Mouse (Mus musculus): Measurements from ENCODE around the gene Wdr12.
"Not testable (repeated sequence)": the region's sequence is repeated elsewhere in the genome, so short reads cannot be mapped to it uniquely, and the experiment has no call there.

Wdr12 gene

DNA sequence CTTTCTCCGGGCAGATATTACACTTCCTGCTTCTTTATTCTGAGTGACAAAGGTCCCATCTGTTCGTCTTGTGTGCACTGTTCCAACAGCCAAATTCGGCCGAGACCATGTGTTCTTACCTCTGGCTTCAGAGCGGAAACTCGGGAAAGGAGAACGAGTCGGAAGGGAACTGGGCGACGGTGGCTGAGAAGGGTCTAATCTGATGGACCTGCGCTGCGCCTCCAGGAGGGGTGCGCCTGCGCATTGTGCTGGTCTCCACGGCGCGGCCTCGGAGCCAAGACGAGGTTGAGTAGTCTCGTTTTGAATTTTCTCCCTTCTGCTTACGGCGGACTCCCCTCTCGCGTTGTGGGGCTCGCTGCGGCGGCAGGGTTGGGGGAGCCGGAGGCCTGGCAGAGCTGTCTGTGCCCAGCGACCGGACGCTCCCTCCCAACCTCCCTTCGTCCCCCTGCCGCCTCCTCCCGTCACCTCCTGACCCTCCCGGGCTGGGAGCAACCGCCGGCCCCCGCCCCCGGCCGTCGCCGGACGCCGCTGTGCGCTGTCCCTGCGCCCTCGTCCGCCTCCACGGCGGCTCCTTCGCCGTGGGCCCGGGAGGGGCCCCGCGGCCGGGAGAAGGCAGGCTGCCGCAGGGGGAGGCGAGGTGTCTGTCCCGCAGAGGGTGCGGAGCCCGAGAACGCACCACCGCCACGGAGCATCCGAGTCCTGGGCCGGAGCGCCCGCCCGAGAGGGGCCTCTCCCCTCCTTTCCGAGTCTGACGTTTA is at the start of gene Wdr12, which contains the start of gene Carf:
Wdr12 (minus strand) TSS at position 622 of the 758 bp plus-strand sequence.
Carf (plus strand) TSS at position 224 of the 758 bp plus-strand sequence.
- DNase-seq (ENCODE audit: low spot score in 2 of 2): peak; percentile 99

DNA sequence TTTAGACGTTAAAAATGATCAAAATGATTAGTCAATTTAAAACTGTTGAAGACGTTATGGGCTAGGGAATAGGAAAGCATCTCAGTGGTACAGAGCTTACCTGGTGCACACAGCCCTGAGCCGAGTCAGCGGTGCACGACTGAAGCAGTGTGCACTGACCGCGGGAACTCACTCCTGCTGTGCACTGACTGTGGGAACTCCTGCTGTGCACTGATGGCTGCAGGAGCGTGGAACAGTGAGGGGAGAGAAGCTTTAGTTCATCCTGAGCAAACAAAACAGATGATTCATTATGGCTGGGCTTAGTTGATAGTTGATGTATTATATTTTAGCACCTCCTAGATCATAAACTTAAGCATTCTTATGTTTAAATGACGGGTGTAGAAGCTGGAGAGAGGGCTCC is 38.9 kb upstream of the Wdr12 start:
- DNase-seq (ENCODE audit: low spot score in 2 of 2): no peak

DNA sequence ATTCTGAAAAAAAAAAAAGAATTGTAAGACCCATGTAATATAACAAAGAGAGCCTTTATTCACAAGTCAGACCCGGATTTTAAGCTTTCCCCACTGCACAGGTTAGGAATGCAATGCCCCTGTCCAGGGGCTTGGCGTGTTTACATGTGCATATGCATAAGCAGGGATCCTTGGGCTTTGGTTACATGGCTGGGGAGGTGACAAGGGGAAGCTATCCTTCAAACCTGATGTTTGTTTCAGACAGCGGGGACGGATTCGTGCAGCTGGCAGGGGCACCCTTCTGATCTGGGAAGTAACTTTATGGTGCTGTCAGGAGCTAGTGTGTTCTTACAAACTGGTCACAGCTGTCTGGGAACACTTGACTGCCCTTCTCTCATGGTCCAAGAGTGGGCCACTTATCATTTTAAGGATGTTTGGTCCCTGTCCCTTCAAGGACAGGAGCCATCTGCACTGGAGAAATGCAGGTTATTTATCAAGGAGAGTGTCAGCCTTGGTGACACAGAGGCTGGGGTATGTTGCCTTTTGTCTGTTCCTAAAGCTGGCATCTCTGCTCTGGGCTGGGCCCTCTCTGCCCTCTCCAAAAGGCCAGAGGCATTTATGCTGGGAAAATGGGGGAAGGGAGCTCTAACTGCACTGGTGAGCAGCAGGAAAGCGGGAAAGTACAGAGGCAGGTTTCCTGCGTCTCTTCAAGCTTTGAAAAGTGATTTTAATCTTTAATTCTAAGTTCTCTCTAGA is 19.4 kb upstream of the Wdr12 start:
- no peak for DNase-seq (ENCODE audit: low spot score in 2 of 2)

DNA sequence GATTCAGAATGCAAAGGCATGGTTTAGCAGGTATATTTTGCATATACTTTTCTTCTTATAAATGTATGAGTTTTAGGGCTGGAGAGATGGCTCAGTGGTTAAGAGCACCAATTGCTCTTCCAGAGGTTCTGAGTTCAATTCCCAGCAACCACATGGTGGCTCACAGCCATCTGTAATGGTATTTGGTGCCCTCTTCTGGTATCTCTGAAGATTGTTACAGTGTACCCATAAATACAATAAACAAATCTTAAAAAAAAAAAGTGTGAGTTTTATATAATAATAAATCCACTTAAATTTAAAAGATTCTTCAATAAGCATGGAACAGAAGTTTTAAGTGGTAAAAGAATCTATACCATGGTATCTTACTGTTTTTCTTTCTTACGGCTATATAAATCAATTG is 6.1 kb upstream of the Wdr12 start:
- DNase-seq (ENCODE audit: low spot score in 2 of 2): no peak

DNA sequence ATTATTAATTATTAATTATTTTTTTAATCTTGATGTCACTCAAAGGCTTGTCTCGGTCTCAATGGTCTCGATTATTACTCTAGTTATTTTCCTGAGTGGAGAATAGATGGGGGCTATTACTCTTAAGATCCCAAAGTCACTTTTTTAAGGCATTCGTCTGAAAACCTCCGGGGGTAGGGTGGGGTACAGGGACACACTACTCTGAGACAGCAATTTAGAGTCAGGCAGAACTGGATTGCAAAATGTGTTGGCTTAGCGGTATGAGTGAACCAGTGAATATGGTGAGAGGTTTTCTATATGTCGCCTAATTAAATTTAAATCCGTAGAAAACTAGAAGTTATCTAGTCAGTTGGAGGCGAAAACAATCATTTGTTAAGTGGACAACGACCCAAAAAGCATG is 394 bp upstream of the Wdr12 start:
- no peak for DNase-seq (ENCODE audit: low spot score in 2 of 2)

DNA sequence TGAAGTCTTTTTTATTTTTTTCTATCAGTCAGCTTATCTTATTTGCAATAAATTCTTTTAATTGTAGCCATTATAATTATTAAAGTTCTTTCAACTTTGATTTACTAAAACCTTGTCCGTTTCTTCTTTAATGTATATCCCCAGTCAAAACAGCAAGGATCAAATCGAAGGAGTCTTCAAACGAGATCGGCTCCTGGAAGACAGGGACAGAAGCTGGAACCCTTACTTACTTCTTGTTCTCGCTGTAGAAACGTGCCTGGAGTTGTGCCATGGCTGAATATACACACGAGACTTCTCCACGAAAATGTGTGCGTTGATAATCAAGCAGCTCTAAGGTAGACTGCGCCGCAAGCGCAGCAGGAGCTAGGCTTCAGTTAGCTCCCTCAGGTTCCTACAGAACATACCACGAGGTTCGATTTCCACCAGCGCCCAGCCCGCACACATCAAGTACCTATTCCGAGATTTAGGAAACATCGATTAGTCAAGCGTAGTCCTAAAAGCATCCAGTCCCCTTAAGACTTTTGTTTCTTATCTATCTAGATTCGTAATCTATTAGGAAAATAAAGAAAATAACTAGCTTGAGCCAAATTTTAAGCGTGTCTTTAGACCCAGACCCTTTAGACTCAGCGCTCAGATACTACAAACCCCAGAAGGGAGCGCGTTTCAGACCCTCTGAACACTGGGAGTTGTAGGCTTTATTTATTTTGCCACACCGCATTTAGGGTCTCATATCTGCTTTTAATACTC is 995 bp downstream of the Wdr12 start:
- peak; percentile 63 to 78 for DNase-seq (ENCODE audit: low spot score in 2 of 2)

DNA sequence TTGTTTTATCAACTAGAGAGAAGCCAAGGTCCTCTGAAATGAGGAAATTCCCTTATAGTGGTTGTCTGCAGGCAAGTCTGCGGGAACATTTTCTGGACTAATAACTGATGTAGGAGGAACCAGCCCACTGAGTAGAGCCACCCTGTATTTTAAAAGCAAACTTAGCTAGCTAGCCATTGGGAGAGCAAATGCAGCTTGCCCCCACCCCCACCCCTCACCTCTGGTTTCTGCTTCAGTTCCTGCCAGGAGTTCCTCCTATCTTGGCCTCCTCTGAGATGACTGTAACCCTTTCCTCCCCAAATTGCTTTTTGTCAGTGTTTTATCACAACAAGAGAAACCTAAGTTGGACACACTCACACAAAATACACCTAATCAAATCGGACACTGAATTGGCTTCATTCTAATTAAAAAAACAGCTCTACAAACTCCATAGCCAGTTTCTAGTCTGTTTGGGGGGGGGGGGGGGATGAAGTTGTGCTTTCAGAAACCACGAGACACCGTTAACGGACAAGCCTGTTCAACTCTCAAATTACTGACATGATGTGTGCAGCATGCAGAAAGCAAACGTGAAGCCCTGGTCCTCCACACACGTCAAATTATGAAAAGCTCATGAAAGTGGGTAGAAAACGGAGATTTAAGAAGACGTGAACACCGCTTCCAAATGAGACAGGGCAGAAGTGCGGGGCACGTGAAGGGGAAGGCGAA is 1.7 kb downstream of the Wdr12 start:
- DNase-seq (ENCODE audit: low spot score in 2 of 2): no peak

DNA sequence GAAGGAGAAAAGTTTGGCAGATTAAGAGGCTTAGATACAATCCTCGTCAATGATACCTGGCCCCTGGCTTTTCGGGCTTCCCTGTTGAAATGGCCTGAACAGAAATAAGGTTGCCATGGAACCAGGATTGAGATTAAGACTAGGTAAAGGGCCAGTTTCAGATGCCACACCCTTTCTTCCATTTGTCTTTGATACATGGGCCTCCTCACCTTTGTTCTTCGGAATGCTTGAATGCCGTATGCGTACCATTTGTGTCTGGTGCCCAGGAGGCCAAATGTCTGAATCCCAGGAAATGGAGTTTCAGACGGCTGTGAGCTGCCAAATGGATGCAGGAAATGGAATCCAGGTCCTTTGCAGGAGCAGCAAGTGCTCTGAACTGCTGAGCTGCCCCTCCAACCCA is 22.0 kb downstream of the Wdr12 start:
- no peak for DNase-seq (ENCODE audit: low spot score in 2 of 2)

DNA sequence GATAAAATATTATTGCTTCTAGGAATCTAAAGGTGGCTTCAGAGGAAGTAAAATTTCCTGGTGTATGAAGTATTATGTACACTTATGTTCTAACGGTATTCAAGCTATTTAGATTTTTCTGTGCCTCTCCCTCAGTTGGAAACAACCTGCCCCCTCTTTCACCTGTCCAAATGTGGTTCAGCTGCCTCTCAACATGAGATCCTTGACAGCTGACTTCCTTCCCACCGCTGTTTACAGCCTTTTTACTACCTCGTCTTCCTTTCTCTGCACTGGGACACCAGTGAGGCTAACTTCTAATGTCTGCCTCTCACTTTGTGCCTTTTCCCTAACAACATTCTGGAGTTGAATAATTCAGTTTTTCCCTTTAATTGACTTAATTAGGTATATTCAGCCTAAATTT is 22.9 kb downstream of the Wdr12 start:
- no peak for DNase-seq (ENCODE audit: low spot score in 2 of 2)

DNA sequence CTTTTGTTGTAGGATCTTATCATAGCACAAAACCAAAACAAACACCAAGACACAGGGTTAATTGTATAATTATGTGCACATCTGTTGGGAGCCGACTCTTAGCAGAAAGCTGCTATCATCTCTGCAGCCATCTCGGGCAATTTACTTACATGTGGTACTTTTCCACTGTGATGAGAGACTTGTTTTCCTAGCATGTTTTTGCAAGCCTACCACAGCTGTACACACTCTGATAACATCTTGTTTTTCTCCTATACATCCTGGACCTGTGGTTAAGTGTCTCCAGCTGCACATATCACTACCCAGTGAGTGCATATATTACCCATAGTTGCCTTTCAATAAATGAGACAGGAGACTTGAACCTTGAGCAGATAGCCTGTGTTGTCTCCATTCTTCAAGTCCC is 23.5 kb downstream of the Wdr12 start:
- no peak for DNase-seq (ENCODE audit: low spot score in 2 of 2)

DNA sequence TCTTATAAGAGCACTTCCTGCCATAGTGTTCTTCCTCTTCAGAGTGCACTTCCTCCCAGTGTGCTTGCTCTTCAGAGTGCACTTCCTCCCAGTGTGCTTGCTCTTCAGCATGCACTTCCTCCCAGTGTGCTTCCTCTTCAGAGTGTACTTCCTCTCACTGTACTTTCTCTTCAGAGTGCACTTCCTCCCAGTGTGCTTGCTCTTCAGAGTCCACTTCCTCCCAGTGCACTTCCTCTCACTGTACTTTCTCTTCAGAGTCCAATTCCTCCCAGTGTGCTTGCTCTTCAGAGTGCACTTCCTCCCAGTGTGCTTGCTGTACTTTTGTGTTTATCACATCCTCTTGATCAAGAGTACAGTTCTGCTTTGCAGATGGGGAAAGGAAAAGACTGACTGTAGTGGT is 27.7 kb downstream of the Wdr12 start:
- DNase-seq (ENCODE audit: low spot score in 2 of 2): not testable (repeated sequence)

DNA sequence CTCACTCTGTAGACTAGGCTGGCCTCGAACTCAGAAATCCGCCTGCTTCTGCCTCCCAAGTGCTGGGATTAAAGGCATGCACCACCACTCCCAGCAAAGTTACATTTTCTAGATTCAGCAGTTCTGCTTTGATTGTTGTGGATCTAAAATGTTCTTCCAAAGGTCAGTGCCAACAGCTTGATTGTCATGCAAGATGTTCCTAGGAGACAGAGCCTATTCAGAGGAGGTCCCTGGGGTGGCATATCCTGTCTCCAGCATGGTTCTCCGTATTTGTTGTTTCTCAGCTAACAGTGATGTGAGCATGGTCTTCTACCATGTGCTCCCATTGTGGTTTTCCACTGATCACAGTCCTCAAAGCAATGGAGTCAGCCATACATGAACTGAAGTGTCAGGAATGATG is 42.1 kb downstream of the Wdr12 start:
- DNase-seq (ENCODE audit: low spot score in 2 of 2): no peak

DNA sequence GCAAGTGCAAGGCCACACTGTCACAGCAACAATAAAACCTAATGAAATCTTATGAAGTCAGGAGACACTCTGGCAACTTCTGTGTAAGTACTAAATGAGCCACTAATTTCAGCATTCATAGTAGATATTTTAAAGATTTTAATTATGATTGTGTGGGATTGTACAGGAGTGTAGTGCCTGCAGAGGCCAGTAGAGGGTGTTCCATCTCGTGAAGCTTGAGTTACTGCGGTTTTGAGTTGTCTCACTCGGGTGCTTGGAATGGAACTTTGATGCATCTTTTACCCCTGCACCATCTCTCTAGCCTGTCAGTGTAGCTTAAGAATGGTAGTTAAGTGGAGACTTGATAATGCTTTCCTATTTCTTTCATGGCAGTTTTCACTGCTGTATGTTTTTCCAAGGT is 43.8 kb downstream of the Wdr12 start:
- no peak for DNase-seq (ENCODE audit: low spot score in 2 of 2)

DNA sequence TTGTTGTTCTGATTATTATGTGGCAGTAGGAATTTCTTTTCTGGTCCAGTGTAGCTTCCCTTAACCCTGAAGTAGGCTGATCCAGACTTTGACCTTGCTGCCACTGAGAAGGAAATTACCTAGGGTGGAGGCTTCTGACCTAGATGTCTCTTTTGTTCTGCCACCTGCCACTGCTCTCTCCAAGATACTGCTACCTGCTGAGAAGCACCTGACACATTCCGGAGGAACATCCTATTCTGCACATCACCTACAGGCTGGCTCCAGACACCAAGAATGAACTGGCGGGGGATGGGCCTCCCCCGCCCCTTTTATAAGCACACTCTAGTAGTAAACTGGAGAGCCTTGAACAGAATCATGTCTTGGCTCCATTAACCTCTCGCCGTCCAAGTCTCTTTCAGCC is 51.0 kb downstream of the Wdr12 start:
- DNase-seq (ENCODE audit: low spot score in 2 of 2): not testable (repeated sequence)

DNA sequence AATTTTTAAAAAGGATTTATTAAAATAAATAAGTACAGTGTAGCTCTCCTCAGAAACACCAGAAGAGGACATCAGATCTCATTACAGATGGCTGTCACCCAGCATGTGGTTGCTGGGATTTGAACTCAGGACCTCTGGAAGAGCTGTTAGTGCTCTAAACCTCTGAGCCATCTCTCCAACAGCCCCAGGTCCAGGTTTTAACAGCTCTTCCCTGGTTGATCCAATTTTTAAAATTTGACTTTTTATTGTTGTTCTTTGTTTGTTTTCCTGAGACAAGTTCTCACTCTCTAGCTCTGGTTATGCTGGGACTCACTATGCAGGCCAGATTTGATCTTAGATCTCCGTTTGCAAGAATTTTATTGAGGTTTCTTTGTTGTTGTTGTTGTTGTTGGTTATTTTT is 53.9 kb downstream of the Wdr12 start:
- no peak for DNase-seq (ENCODE audit: low spot score in 2 of 2)

DNA sequence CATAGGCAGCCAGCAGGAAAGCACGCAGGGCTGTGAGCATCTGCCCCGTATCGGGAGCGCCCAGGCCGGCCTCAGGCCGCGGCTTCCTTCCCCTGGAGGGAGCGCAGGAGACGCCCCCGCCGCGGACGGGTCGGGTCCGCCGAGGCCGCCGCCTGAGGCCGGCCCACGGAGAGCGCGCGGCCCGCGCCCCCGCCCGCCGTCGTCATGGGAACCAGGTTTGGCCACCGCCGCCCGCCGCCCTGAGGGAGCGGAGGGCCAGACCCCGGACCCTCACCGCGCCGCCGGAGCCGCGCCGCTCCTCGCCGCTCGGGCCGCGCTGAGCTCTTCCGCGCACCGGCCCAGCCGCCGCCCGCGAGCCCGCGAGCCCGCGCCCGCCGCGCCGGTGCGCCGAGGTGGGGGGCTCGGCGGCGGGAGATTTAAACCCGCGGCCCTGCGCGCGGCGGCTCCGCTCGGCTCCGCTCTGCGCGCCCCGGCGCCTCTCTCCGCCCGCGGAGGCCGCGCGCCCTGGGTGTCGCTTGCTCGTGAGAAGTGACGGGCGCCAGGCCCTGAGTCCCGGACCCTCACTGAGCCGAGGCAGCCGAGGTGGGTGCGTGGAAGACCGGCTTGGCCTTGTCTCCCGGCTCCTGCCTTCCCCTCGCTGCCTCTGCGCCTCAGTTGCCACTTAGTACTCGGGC is 55.5 kb downstream of the Wdr12 start, which contains the start of gene Ica1l:
Ica1l (minus strand) TSS at position 389 of the 674 bp plus-strand sequence.
- peak; percentile 20 to 28 for DNase-seq (ENCODE audit: low spot score in 2 of 2)

DNA sequence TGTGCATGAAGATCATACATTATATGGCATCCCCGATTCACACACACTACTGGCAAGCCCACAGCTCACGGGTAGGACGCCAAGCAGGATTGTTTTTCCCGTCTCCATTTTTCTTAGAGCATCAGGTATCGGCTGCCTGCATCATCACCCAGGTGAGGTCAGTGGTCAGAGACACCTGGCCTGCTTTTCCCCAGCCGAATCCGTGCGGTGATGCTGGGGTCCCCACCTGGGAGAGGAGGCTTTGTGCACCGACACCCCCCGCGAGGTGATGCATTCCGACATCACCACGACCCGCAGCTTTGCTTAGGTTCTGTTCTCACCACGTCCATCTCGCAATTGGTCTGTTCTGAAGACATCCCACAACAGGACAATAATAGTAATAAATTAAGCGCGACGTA is 56.0 kb downstream of the Wdr12 start:
- peak; percentile 14 to 27 for DNase-seq (ENCODE audit: low spot score in 2 of 2)

DNA sequence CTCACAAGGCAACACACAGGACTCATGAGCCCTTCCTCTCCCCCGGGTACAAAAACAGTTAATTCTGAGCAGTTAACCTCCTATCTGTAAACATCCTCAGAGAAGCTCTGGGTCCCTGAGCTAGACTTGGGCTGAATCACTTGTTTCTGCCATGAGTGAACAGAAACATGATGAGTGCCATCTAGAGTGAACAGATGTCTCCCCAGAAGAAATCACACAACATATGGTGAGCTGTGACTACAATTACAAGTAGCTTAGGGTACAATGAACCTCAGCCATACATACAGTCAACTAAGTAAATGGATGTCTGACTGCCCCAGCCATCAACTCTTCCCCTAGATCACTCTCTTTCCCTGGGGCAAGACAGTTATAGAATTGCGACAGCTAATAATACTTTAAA is 63.4 kb downstream of the Wdr12 start:
- DNase-seq (ENCODE audit: low spot score in 2 of 2): peak; percentile 10 to 75

Data from frontal cortex, postnatal 36 days (tissue).